Mouse (Mus musculus) liver, embryonic 13.5 days (tissue): ENCODE results near the gene Prcd. TPM values are rescaled to one million over a fixed set of nuclear protein-coding genes. Genes with fewer than 3 reads are reported as not detected.

Experiments
- ATAC-seq: fragments of 200-750 bp; cut with Nextera tagmentation; 2 replicates; pipeline ENCODE4 v1.8.0; 2017; ENCODE audit warnings: low read depth, mild to moderate bottlenecking, moderate number of reproducible peaks, moderate library complexity
- DNase-seq: peaks from one replicate; pipeline ENCODE4 v3.0.0; 2022
- H3K27ac ChIP-seq: fragments of 300-500 bp; sonication (generic); 2 replicates; pipeline ENCODE4 v1.5.1; 2015; ENCODE audit warnings: moderate library complexity, mild to moderate bottlenecking, inconsistent platforms
- H3K27me3 ChIP-seq: fragments of 300-500 bp; sonication (generic); 2 replicates; pipeline ENCODE4 v1.6.1; 2015; ENCODE audit warnings: mild to moderate bottlenecking, inconsistent platforms
- H3K36me3 ChIP-seq: fragments of 300-500 bp; sonication (generic); 2 replicates; pipeline ENCODE4 v1.6.1; 2015; ENCODE audit warnings: mild to moderate bottlenecking, inconsistent platforms
- H3K4me1 ChIP-seq: fragments of 300-500 bp; sonication (generic); replicated peaks from 2 replicates; pipeline ENCODE4 v1.6.1; 2015; ENCODE audit warnings: inconsistent platforms
- H3K4me2 ChIP-seq: fragments of 300-500 bp; sonication (generic); 2 replicates; pipeline ENCODE4 v1.6.1; 2015; ENCODE audit warnings: inconsistent platforms, mild to moderate bottlenecking, moderate library complexity
- H3K4me3 ChIP-seq: fragments of 300-500 bp; sonication (generic); replicated peaks from 2 replicates; pipeline ENCODE4 v1.5.1; 2015; ENCODE audit warnings: mild to moderate bottlenecking, inconsistent platforms
- H3K9ac ChIP-seq: fragments of 300-500 bp; sonication (generic); 2 replicates; pipeline ENCODE4 v1.6.1; 2015; ENCODE audit warnings: mild to moderate bottlenecking, inconsistent platforms
- H3K9me3 ChIP-seq: fragments of 300-500 bp; sonication (generic); replicated peaks from 2 replicates; pipeline ENCODE4 v1.6.1; 2016; ENCODE audit warnings: inconsistent platforms
- WGBS: fragments of 180-500 bp; shearing (Covaris S2); methylation state at CpG from one replicate; pipeline ENCODE4 v1.1.7; 2015; ENCODE audit not compliant: insufficient replicate concordance; 5-methylcytosine and 5-hydroxymethylcytosine counted together
- polyA plus RNA-seq: library from polyadenylated mRNA; unstranded; fragments of >200 nt; fragmentation: Nextera tagmentation; extraction: Ambion mirVana; gene quantifications from 2 replicates; pipeline ENCODE4 v1.2.1, GENCODE M21; 2015

Gene Prcd
- polyA plus RNA-seq, 1 experiment from 2014 or later: 0.33 TPM

- Histone ChIP-seq H3K4me3 (no peak overlapping the region), H3K9ac (no peak overlapping the region), H3K27me3 (peaks cover 22% of the 10 kb centered on the region), H3K4me2 (no peak overlapping the region), H3K4me1 (peaks cover 36% of the 10 kb centered on the region), H3K27ac (no peak overlapping the region), H3K36me3 (no peaks in the 10 kb centered on the region), H3K9me3 (no peaks in the 10 kb centered on the region)
- 58% methylated on average over 21 of the region's 21 CpGs for WGBS
- no peak for DNase-seq
- no peak for ATAC-seq
These were observed 8.9 kb upstream of the Prcd start for GRCm38 (mm10) chr11:116644225-116645112.

- WGBS: 64% methylated on average over 8 of the region's 8 CpGs
- Histone ChIP-seq H3K4me1 (peaks cover 36% of the 10 kb centered on the region), H3K36me3 (no peaks in the 10 kb centered on the region), H3K27me3 (peaks cover 33% of the 10 kb centered on the region), H3K27ac (no peak overlapping the region), H3K9ac (no peak overlapping the region), H3K4me3 (no peak overlapping the region), H3K4me2 (no peak overlapping the region), H3K9me3 (no peaks in the 10 kb centered on the region)
- no peak for ATAC-seq
- no peak for DNase-seq
These were observed 7.8 kb upstream of the Prcd start for GRCm38 (mm10) chr11:116645446-116646110.

GRCm38 (mm10) chr11:116646136-116646535 is 7.2 kb upstream of the Prcd start:
- H3K27ac ChIP-seq: no peak overlapping the region
- no peak overlapping the region for H3K9ac ChIP-seq
- H3K36me3 ChIP-seq: no peaks in the 10 kb centered on the region
- H3K27me3 ChIP-seq: peaks cover 39% of the 10 kb centered on the region
- DNase-seq (no peak), ATAC-seq (no peak)
- H3K9me3 ChIP-seq: no peaks in the 10 kb centered on the region
- H3K4me2 ChIP-seq: no peak overlapping the region
- no peak overlapping the region for H3K4me3 ChIP-seq
- peaks cover 36% of the 10 kb centered on the region for H3K4me1 ChIP-seq
- WGBS: 66% methylated on average over 11 of the region's 11 CpGs

GRCm38 (mm10) chr11:116646771-116647170 is 6.6 kb upstream of the Prcd start:
- Histone ChIP-seq H3K4me1 (peaks cover 36% of the 10 kb centered on the region), H3K4me2 (0 out of 2 replicates have a peak overlapping the region, but pooled peaks have one; percentile 27), H3K9me3 (no peaks in the 10 kb centered on the region), H3K9ac (peak overlapping the region; percentile 52; the same call in 1 of the 2 replicates), H3K27me3 (peaks cover 45% of the 10 kb centered on the region), H3K4me3 (no peak overlapping the region), H3K27ac (peak overlapping the region; percentile 62; the same call in 1 of the 2 replicates), H3K36me3 (no peaks in the 10 kb centered on the region)
- WGBS: 80% methylated on average over 7 of the region's 7 CpGs
- DNase-seq: no peak
- ATAC-seq: no peak

GRCm38 (mm10) chr11:116647340-116647991 is 5.9 kb upstream of the Prcd start:
- Histone ChIP-seq H3K9me3 (no peaks in the 10 kb centered on the region), H3K4me3 (no peak overlapping the region), H3K27ac (peak overlapping the region; percentile 72), H3K4me2 (peak overlapping the region; percentile 27; the same call in 1 of the 2 replicates), H3K4me1 (peaks cover 36% of the 10 kb centered on the region), H3K27me3 (peaks cover 52% of the 10 kb centered on the region), H3K36me3 (no peaks in the 10 kb centered on the region), H3K9ac (peak overlapping the region; percentile 52)
- 33% methylated on average over 11 of the region's 11 CpGs for WGBS
- DNase-seq (peak; percentile 48), ATAC-seq (peak; percentile 85)

GRCm38 (mm10) chr11:116648213-116648921 is 5.0 kb upstream of the Prcd start:
- H3K36me3 ChIP-seq: no peaks in the 10 kb centered on the region
- no peak overlapping the region for H3K4me2 ChIP-seq
- H3K4me3 ChIP-seq: no peak overlapping the region
- H3K27me3 ChIP-seq: peaks cover 61% of the 10 kb centered on the region
- H3K27ac ChIP-seq: peak overlapping the region; percentile 72
- no peak overlapping the region for H3K9ac ChIP-seq
- ATAC-seq (no peak), DNase-seq (no peak)
- no peaks in the 10 kb centered on the region for H3K9me3 ChIP-seq
- H3K4me1 ChIP-seq: peaks cover 36% of the 10 kb centered on the region
- WGBS: 61% methylated on average over 18 of the region's 18 CpGs

- Histone ChIP-seq H3K27me3 (peaks cover 61% of the 10 kb centered on the region), H3K4me1 (peaks cover 36% of the 10 kb centered on the region), H3K36me3 (no peaks in the 10 kb centered on the region), H3K9me3 (no peaks in the 10 kb centered on the region), H3K27ac (no peak overlapping the region), H3K4me3 (no peak overlapping the region), H3K9ac (no peak overlapping the region), H3K4me2 (no peak overlapping the region)
- ATAC-seq (no peak), DNase-seq (no peak)
- WGBS: 72% methylated on average over 10 of the region's 10 CpGs
These were observed 4.4 kb upstream of the Prcd start for GRCm38 (mm10) chr11:116648976-116649375.

- Histone ChIP-seq H3K27me3 (peaks cover 61% of the 10 kb centered on the region), H3K9ac (no peak overlapping the region), H3K4me2 (no peak overlapping the region), H3K36me3 (no peaks in the 10 kb centered on the region), H3K27ac (no peak overlapping the region), H3K9me3 (no peaks in the 10 kb centered on the region), H3K4me3 (no peak overlapping the region), H3K4me1 (peaks cover 38% of the 10 kb centered on the region)
- ATAC-seq: no peak
- no peak for DNase-seq
- WGBS: 77% methylated on average over 13 of the region's 13 CpGs
These were observed 3.5 kb upstream of the Prcd start for GRCm38 (mm10) chr11:116649711-116650337.

- H3K9ac ChIP-seq: no peak overlapping the region
- H3K36me3 ChIP-seq: no peaks in the 10 kb centered on the region
- ATAC-seq: no peak
- no peaks in the 10 kb centered on the region for H3K9me3 ChIP-seq
- peaks cover 63% of the 10 kb centered on the region for H3K27me3 ChIP-seq
- H3K4me2 ChIP-seq: no peak overlapping the region
- H3K4me3 ChIP-seq: no peak overlapping the region
- H3K27ac ChIP-seq: no peak overlapping the region
- WGBS: 76% methylated on average over 8 of the region's 8 CpGs
- H3K4me1 ChIP-seq: peaks cover 38% of the 10 kb centered on the region
- no peak for DNase-seq
These were observed 2.5 kb upstream of the Prcd start for GRCm38 (mm10) chr11:116650811-116651210.

- Histone ChIP-seq H3K9ac (no peak overlapping the region), H3K9me3 (no peaks in the 10 kb centered on the region), H3K4me3 (no peak overlapping the region), H3K27ac (no peak overlapping the region), H3K36me3 (no peaks in the 10 kb centered on the region), H3K27me3 (peaks cover 64% of the 10 kb centered on the region), H3K4me2 (no peak overlapping the region), H3K4me1 (peaks cover 38% of the 10 kb centered on the region)
- no peak for DNase-seq
- no peak for ATAC-seq
- WGBS: 64% methylated on average over 8 of the region's 8 CpGs
These were observed 2.0 kb upstream of the Prcd start for GRCm38 (mm10) chr11:116651339-116651738.
